Mouse (Mus musculus) frontal cortex, adult (tissue): ENCODE measurements at regions not wholly inside any gene's neighbourhood (a gene's known extent, or its start where the extent isn't known, plus 50 kb on each side); places are given as distances from the start of the nearest gene placed in this dataset.
"Not testable (repeated sequence)": the region's sequence is repeated elsewhere in the genome, so short reads cannot be mapped to it uniquely, and the experiment has no call there.

Experiments
- ATAC-seq: cut with Nextera tagmentation; 2 replicates; pipeline ENCODE4 v1.9.2; 2017; ENCODE audit warnings: mild to moderate bottlenecking, moderate library complexity, mixed read lengths; ENCODE audit not compliant: low TSS enrichment

- ATAC-seq = no peak
These were observed 56.2 kb downstream of the Speer3 start for GRCm38 (mm10) chr5:13847571-13847970.

DNA sequence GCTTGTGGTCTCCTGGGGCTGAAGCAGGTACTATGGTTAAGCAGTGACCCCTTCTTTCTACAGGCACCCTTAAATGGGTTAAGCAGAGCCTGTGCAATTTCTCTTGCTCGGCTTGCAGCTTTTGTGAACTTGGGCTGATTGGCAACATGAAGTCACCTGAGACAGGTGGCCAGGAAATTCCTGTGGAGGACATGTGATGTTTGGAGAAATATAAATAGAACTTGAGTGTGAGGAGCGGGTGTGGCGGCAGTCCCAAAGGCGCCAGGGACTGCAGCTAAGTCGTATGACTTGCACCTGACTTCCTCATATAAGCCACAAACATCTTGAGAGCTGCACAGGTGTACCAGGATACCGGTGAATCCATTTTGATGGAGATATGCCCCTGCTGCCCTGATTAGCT lies 88.8 kb downstream of the Speer3 start:
- ATAC-seq = not testable (repeated sequence)

DNA sequence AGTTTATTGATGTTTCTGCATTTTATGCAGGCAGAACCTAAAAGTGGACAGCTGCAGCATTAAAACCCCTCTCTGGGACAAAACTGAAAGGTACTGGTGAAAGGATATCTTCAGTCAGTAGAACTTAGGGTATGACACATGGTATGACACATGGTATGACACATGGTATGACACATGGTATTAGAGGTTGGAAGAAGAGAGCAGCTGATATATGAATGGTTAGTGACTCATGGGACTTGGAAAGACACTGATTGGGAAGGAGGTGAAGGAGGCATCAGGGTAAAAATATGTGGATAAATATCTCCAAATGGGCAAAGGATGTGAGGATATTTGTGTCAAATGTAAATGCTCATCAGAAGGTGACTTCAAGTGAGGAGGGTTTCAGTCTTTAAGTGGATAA lies 97.0 kb downstream of the Speer3 start:
- ATAC-seq = no peak

- no peak for ATAC-seq
These were observed 116.8 kb upstream of the Sema3e start for GRCm38 (mm10) chr5:13908257-13908656.

DNA sequence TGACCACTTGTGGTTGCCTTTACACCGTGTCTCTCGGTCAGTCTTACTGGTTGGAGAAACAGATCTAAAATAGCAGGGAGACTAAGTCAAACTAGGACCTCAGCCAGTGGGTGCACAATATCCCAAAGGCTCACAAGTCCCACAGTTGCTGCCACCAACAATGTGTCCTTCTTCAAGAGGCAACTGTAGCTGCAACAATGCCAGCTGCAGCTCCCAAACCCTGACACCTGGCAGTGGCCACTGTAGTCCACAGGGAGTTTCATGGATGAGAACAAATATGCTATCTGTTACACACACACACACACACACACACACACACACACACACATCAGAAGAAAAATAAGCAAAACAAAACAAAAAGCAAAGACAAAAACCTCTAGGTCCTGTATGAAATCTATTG lies 107.7 kb upstream of the Sema3e start:
- no peak for ATAC-seq

DNA sequence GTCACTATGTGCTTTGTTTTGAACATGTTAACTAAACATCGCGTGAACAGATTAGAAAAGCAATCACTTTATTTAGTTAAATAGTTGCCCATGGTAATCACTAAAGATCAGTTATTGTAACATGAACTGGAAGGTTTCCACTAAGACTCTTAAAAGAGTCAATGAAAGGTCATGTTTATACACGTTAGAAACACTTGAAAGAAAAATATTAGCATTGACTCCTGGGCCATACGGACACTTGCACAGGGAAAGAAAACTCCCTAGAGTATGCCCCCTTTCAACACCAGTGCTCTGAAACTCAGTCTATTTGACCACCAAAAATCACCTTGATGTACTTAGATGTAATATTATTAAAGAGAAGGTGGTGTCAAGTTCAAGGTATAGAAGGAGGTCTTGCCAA lies 102.8 kb upstream of the Sema3e start:
- no peak for ATAC-seq

GRCm38 (mm10) chr5:13931011-13931410 lies 94.1 kb upstream of the Sema3e start:
- ATAC-seq = no peak

DNA sequence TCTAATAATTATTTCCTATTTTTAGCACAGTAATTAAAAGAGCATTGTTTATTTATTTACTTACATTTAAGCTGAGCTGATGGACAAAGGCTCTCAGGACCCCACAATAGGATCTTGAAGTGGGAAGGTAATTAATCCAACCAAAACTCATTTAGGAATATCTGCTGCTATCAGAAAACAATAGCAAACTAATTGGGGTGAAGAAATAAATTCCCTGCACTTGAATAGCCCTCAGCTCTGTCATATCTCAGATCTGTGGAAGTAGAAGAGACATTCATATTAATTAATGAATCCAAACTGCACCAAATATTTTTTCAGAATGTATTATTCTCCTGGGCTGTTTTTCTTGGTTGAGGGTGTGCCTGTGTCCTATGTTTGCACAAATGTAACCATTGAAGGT lies 73.7 kb upstream of the Sema3e start:
- ATAC-seq = no peak

DNA sequence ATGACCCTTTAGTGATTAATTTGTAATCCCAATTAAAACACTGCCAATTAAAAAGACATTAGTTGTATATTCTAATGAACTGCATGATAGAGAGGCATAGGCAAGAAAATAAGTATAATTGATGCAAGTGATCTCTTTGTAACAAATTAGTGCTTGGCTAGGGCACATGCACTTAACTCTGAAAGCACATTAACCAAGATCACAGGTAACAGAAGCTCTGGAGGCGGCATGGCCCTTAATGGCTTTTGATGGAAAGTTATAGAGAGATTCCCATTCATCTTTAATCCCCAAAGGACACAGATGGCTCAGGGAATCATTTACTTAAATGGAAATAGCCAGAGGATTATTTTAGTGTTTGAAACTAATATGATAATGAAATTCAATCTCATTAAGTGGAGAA lies 69.5 kb upstream of the Sema3e start:
- ATAC-seq = no peak

- ATAC-seq = no peak
These were observed 65.5 kb upstream of the Sema3e start for GRCm38 (mm10) chr5:13959575-13959974.

- no peak for ATAC-seq
These were observed 59.2 kb upstream of the Sema3e start for GRCm38 (mm10) chr5:13965901-13966300.

DNA sequence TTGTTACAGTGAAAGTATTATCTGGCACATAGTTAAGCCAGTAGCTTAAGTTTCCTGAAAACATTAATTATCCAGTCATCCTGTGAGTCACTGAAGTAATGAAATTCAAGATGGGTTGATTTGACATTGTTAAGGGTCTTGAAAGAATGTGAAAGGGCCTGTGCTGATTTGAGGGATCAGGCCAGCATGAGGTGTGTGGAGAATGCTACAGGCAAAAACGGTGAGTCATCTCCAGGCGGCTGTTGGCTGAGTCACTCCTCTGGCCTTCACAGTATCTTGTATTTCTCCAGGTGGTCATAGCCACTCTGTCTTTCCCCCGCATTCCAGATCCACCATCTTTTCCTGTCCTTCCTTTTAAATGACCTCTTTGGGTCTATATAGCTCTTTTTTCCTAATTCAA lies 50.4 kb upstream of the Sema3e start:
- ATAC-seq = peak; percentile 62; the same call in 1 of the 2 replicates
